Mouse (Mus musculus) CD4-positive, CD25-positive, alpha-beta regulatory T cell (primary cell): ENCODE measurements around the gene Olfr1369-ps1. TPM values are rescaled to one million over a fixed set of nuclear protein-coding genes. Genes with fewer than 3 reads are reported as not detected.

Experiments
- polyA plus RNA-seq: library from polyadenylated mRNA; unstranded; fragments of 100-300 nt; shearing (Covaris generic); gene quantifications from one replicate; pipeline ENCODE4 v1.2.1, GENCODE M21; 2017

Gene Olfr1369-ps1
- not detected for polyA plus RNA-seq

GRCm38 (mm10) chr13:21111183-21111582 is at the start of gene Olfr1369-ps1:
Gene Olfr1369-ps1 (plus strand): TSS chr13:21111483.

GRCm38 (mm10) chr13:21074847-21075246 is 36.4 kb upstream of the Olfr1369-ps1 start, which contains the start of gene Olfr1370:
Gene Olfr1370 (minus strand): TSS chr13:21074947.

GRCm38 (mm10) chr13:21129339-21129738 is 18.1 kb downstream of the Olfr1369-ps1 start, which contains the start of gene Olfr263:
Gene Olfr263 (plus strand): TSS chr13:21129639.

GRCm38 (mm10) chr13:21145767-21146166 is 34.5 kb downstream of the Olfr1369-ps1 start, which contains the start of gene Olfr1368:
Gene Olfr1368 (minus strand): TSS chr13:21145867.

Other genes with a start within 250 kb of the Olfr1369-ps1 start
- not detected for gene Olfr1370, start 36.5 kb upstream of the Olfr1369-ps1 start, polyA plus RNA-seq
- gene Olfr263, start 18.2 kb downstream of the Olfr1369-ps1 start, polyA plus RNA-seq = not detected
- not detected for gene Olfr1368, start 34.4 kb downstream of the Olfr1369-ps1 start, polyA plus RNA-seq
- 143 TPM for gene Trim27, start 68.0 kb downstream of the Olfr1369-ps1 start, polyA plus RNA-seq
- gene Gpx5, start 181.2 kb downstream of the Olfr1369-ps1 start, polyA plus RNA-seq = not detected
- not detected for gene Gpx6, start 200.6 kb downstream of the Olfr1369-ps1 start, polyA plus RNA-seq
- not detected for gene Olfr1367, start 235.4 kb downstream of the Olfr1369-ps1 start, polyA plus RNA-seq